Comparison of ENCODE assay signal across 8 mouse cellular contexts in genomic region chr4:75278197-75279175, GRCm38 (mm10). TPM values are rescaled to one million over a fixed set of nuclear protein-coding genes. Genes with fewer than 3 reads are reported as not detected.
DNase-seq lines count a peak whose midpoint lies in the region; ATAC-seq lines count a peak whose summit lies in the region.

Gene Dmac1, minus strand, starts transcription at chr4:75278305.

- peak; percentile 90 for ATAC-seq in intestine, embryonic 14.5 days (replicated peaks; ENCODE audit: low FRiP score, low TSS enrichment, low read depth)

- no peaks in the 10 kb centered on the region for H3K4me1 ChIP-seq in intestine, embryonic 14.5 days (replicated peaks; ENCODE audit: control insufficient read depth, insufficient read depth, low read length)

- DNase-seq in adrenal gland, adult 18-20 months (ENCODE audit: low spot score in 2 of 2): peak; percentile 91 to 94
- DNase-seq in embryo, embryonic 11 days: peak; percentile 94
- peak; percentile 91 for DNase-seq in gastrocnemius, postnatal 25 days
- peak; percentile 97 for DNase-seq in intestine, embryonic 14.5 days (ENCODE audit: low spot score)
- peak; percentile 96 to 98 for DNase-seq in left cerebral cortex, postnatal 14 days (ENCODE audit: low spot score in 2 of 2)
- DNase-seq in mesoderm, embryonic 11.5 days (ENCODE audit: low read depth, low spot score): peak; percentile 93
- DNase-seq in right cerebral cortex, postnatal 36 days (ENCODE audit: low spot score in 2 of 2): peak; percentile 93 to 94
- DNase-seq in yolk sac, embryonic 10.5 days (ENCODE audit: low spot score): peak; percentile 91

- 17% methylated on average over 23 of the region's 23 CpGs for WGBS in intestine, embryonic 14.5 days

- intact Hi-C loops in left cerebral cortex, postnatal 14 days (cut with DNase I): loop anchor here (5.0 kb wide), 1 partner anchor 1174 kb away; no protein-coding TSS in a partner anchor

- H3K9ac ChIP-seq in intestine, embryonic 14.5 days (ENCODE audit: low read length): peak within 1 kb of the TSS; percentile 70

- peak within 1 kb of the TSS; percentile 73 for H3K4me3 ChIP-seq in intestine, embryonic 14.5 days (ENCODE audit: low read depth, low read length)

- no peaks in the 10 kb centered on the region for H3K9me3 ChIP-seq in intestine, embryonic 14.5 days (ENCODE audit: control insufficient read depth, low read length)

- no peak within 1 kb of the TSS for H3K27ac ChIP-seq in intestine, embryonic 14.5 days (ENCODE audit: low read depth)

- no peaks in the 10 kb centered on the region for H3K27me3 ChIP-seq in intestine, embryonic 14.5 days (replicated peaks; ENCODE audit: control insufficient read depth, insufficient read depth, low read length)

- peaks cover 10% of the 10 kb centered on the region for H3K36me3 ChIP-seq in intestine, embryonic 14.5 days (ENCODE audit: control insufficient read depth, insufficient read depth, low read length)

- peak within 1 kb of the TSS; percentile 61 for H3K4me2 ChIP-seq in intestine, embryonic 14.5 days (ENCODE audit: low read length)

RNA-seq across cellular contexts. Expression of gene Dmac1, which starts in this region (rescaled TPM):
- 10 to 100 TPM; 47.0 to 47.4 TPM for total RNA-seq in adrenal gland, adult 18-20 months (2021)
- 10 to 100 TPM; 45.0 to 49.9 TPM for total RNA-seq in gastrocnemius, postnatal 25 days (2021)
- polyA plus RNA-seq in intestine, embryonic 14.5 days (2014; fragmentation: Nextera tagmentation; extraction: Ambion mirVana): 127 and 133 TPM in 2 replicates
- total RNA-seq in left cerebral cortex, postnatal 14 days (2021): 10 to 100 TPM; 59.9 to 62.4 TPM
